Mouse (Mus musculus) E14TG2a.4 (cell line): ENCODE data around the gene Pcsk6.

ENCODE experiments used
- CTCF ChIP-seq: conservative IDR thresholded peaks from 2 replicates; pipeline ENCODE4 v1.5.1; 2014; ENCODE audit warnings: low read length
- NANOG ChIP-seq: IDR thresholded peaks from 2 replicates; pipeline ENCODE4 v1.6.1; 2014; ENCODE audit warnings: borderline replicate concordance, low read length, mixed read lengths

DNA sequence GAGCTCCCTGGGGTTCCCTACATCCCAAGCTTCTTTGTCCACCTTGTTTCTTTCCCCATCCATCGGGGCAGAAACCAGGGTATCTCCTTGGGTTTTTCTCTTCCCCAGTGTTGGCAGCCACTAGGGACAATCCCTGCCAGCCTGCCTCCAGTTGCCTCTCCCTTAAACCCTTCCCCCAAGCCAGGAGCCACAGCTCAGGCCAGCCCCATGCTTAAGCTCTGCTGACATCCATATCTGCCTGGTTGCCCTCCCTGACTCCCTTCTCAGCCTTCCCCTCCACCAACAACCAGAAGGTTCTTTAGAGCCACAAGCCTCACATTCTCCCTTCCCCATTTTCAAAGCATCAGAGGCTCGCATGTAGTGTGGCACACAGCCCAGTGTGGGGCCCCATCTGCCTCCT lies 10.3 kb downstream of the Pcsk6 start:
- TF ChIP-seq CTCF (no peak), NANOG (no peak)
